Comparison of ENCODE assay signal across 13 mouse cellular contexts in the genomic region with DNA sequence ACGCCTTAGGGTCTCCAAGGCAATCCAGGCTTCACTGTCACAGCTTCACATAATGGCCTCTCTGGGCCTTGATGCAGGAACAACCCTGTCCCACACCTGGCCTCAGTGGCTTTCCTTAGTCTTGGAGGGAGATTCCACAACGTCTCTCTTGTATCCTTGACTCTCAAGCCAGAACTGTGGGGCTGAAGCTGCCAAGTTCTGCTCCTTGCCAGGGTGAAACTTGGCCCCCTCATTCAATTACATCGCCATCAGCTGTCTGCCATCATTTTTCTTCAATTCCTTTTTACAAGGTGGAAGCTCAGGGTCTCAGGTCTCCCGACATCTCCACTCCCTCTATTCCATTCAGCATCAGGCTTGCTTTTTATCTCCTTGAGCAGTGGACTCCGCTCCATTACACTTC.
DNase-seq lines count a peak whose midpoint lies in the region.
"Had no signal": no experiment of that assay in that cellular context is flagged by ENCODE, and none has a peak within 500 bp of the region (broad histone marks: within the 10 kb centered on the region; RNA-seq: fewer than 3 reads in every experiment).

No protein-coding gene starts in this region.

- DNase-seq in cerebellum, postnatal 10 days, result peak; percentile 50 to 51
- DNase-seq in cerebellum, postnatal 14 days, result no peak
- DNase-seq: adrenal gland, adult 2 months; adrenal gland, adult 8-10 months; adrenal gland, postnatal 10 days; adrenal gland, postnatal 14 days; adrenal gland, postnatal 25 days; adrenal gland, postnatal 36 days; B cell, adult 2 months; cerebellum, adult 11 months; cerebellum, adult 11-12 months; cerebellum, adult 18-20 months; cerebellum, adult 2 months had no signal

Comparison
In these comparisons a context has a peak if more than half of its experiments do, and no peak if none do; other contexts are left out.
1. DNase-seq: peak in cerebellum, postnatal 10 days (2 of 2); none in cerebellum, postnatal 14 days (0 of 2).